Mouse (Mus musculus): ENCODE measurements around the gene BC030867. TPM values are rescaled to one million over a fixed set of nuclear protein-coding genes. Genes with fewer than 3 reads are reported as not detected.

Gene BC030867
- polyA plus RNA-seq, 1 experiment from 2014 or later, result 26.9 TPM

- ATAC-seq (ENCODE audit: insufficient number of reproducible peaks, low FRiP score, low TSS enrichment, low read depth) (no peak), DNase-seq (ENCODE audit: low spot score) (no peak)
- Histone ChIP-seq H3K4me1 (ENCODE audit: control insufficient read depth, insufficient read depth, low read length) (peaks cover 37% of the 10 kb centered on the region), H3K4me3 (ENCODE audit: low read depth, low read length) (no peak overlapping the region), H3K27me3 (ENCODE audit: control insufficient read depth, insufficient read depth, low read length) (peaks cover 5% of the 10 kb centered on the region; the same call in 1 of the 2 replicates), H3K27ac (replicated peaks; ENCODE audit: low read depth, low read length) (no peak overlapping the region), H3K36me3 (ENCODE audit: control insufficient read depth, insufficient read depth, low read length) (no peaks in the 10 kb centered on the region), H3K9me3 (ENCODE audit: control insufficient read depth, low read length) (no peaks in the 10 kb centered on the region), H3K4me2 (ENCODE audit: low read depth, severe bottlenecking) (no peak overlapping the region), H3K9ac (ENCODE audit: low read length) (0 out of 2 replicates have a peak overlapping the region, but pooled peaks have one; percentile 9)
- WGBS, result 68% methylated on average over 5 of the region's 5 CpGs
Measured at GRCm38 (mm10) chr11:102225221-102225620, 23.5 kb upstream of the BC030867 start.

GRCm38 (mm10) chr11:102226067-102226978 lies 22.4 kb upstream of the BC030867 start:
- no peak overlapping the region for H3K27ac ChIP-seq (replicated peaks; ENCODE audit: low read depth, low read length)
- no peaks in the 10 kb centered on the region for H3K36me3 ChIP-seq (ENCODE audit: control insufficient read depth, insufficient read depth, low read length)
- H3K9me3 ChIP-seq (ENCODE audit: control insufficient read depth, low read length), result no peaks in the 10 kb centered on the region
- H3K4me1 ChIP-seq (ENCODE audit: control insufficient read depth, insufficient read depth, low read length), result peaks cover 36% of the 10 kb centered on the region
- H3K4me2 ChIP-seq (ENCODE audit: low read depth, severe bottlenecking), result no peak overlapping the region
- ATAC-seq (ENCODE audit: insufficient number of reproducible peaks, low FRiP score, low TSS enrichment, low read depth) (no peak), DNase-seq (ENCODE audit: low spot score) (no peak)
- H3K9ac ChIP-seq (ENCODE audit: low read length), result no peak overlapping the region
- no peak overlapping the region for H3K4me3 ChIP-seq (ENCODE audit: low read depth, low read length)
- WGBS, result 78% methylated on average over 12 of the region's 12 CpGs
- peaks cover 5% of the 10 kb centered on the region; the same call in 1 of the 2 replicates for H3K27me3 ChIP-seq (ENCODE audit: control insufficient read depth, insufficient read depth, low read length)

- Histone ChIP-seq H3K9ac (ENCODE audit: low read length) (0 out of 2 replicates have a peak overlapping the region, but pooled peaks have one; percentile 7), H3K4me3 (ENCODE audit: low read depth, low read length) (no peak overlapping the region), H3K9me3 (ENCODE audit: control insufficient read depth, low read length) (no peaks in the 10 kb centered on the region), H3K27ac (replicated peaks; ENCODE audit: low read depth, low read length) (no peak overlapping the region), H3K4me2 (ENCODE audit: low read depth, severe bottlenecking) (peak overlapping the region; percentile 75), H3K4me1 (ENCODE audit: control insufficient read depth, insufficient read depth, low read length) (peaks cover 33% of the 10 kb centered on the region), H3K27me3 (ENCODE audit: control insufficient read depth, insufficient read depth, low read length) (peaks cover 5% of the 10 kb centered on the region; the same call in 1 of the 2 replicates), H3K36me3 (ENCODE audit: control insufficient read depth, insufficient read depth, low read length) (no peaks in the 10 kb centered on the region)
- DNase-seq (ENCODE audit: low spot score) (no peak), ATAC-seq (ENCODE audit: insufficient number of reproducible peaks, low FRiP score, low TSS enrichment, low read depth) (no peak)
- WGBS, result 24% methylated on average over 12 of the region's 12 CpGs
Measured at GRCm38 (mm10) chr11:102227270-102228190, 21.2 kb upstream of the BC030867 start.

GRCm38 (mm10) chr11:102228191-102228545 lies 20.5 kb upstream of the BC030867 start:
- peak overlapping the region; percentile 75 for H3K4me2 ChIP-seq (ENCODE audit: low read depth, severe bottlenecking)
- H3K4me1 ChIP-seq (ENCODE audit: control insufficient read depth, insufficient read depth, low read length), result peaks cover 33% of the 10 kb centered on the region
- H3K36me3 ChIP-seq (ENCODE audit: control insufficient read depth, insufficient read depth, low read length), result no peaks in the 10 kb centered on the region
- ATAC-seq (ENCODE audit: insufficient number of reproducible peaks, low FRiP score, low TSS enrichment, low read depth), result no peak
- no peak overlapping the region for H3K27ac ChIP-seq (replicated peaks; ENCODE audit: low read depth, low read length)
- no peak for DNase-seq (ENCODE audit: low spot score)
- 42% methylated on average over 9 of the region's 9 CpGs for WGBS
- H3K9me3 ChIP-seq (ENCODE audit: control insufficient read depth, low read length), result no peaks in the 10 kb centered on the region
- peaks cover 5% of the 10 kb centered on the region; the same call in 1 of the 2 replicates for H3K27me3 ChIP-seq (ENCODE audit: control insufficient read depth, insufficient read depth, low read length)
- no peak overlapping the region for H3K9ac ChIP-seq (ENCODE audit: low read length)
- H3K4me3 ChIP-seq (ENCODE audit: low read depth, low read length), result no peak overlapping the region

GRCm38 (mm10) chr11:102228646-102229268 lies 19.9 kb upstream of the BC030867 start:
- ATAC-seq (ENCODE audit: insufficient number of reproducible peaks, low FRiP score, low TSS enrichment, low read depth), result no peak
- DNase-seq (ENCODE audit: low spot score), result no peak
- peak overlapping the region; percentile 75; the same call in 1 of the 2 replicates for H3K4me2 ChIP-seq (ENCODE audit: low read depth, severe bottlenecking)
- no peaks in the 10 kb centered on the region for H3K9me3 ChIP-seq (ENCODE audit: control insufficient read depth, low read length)
- H3K27me3 ChIP-seq (ENCODE audit: control insufficient read depth, insufficient read depth, low read length), result peaks cover 5% of the 10 kb centered on the region; the same call in 1 of the 2 replicates
- 22% methylated on average over 7 of the region's 7 CpGs for WGBS
- H3K4me3 ChIP-seq (ENCODE audit: low read depth, low read length), result peak overlapping the region; percentile 75
- H3K27ac ChIP-seq (replicated peaks; ENCODE audit: low read depth, low read length), result no peak overlapping the region
- peaks cover 33% of the 10 kb centered on the region for H3K4me1 ChIP-seq (ENCODE audit: control insufficient read depth, insufficient read depth, low read length)
- H3K9ac ChIP-seq (ENCODE audit: low read length), result no peak overlapping the region
- no peaks in the 10 kb centered on the region for H3K36me3 ChIP-seq (ENCODE audit: control insufficient read depth, insufficient read depth, low read length)

GRCm38 (mm10) chr11:102229331-102229953 lies 19.2 kb upstream of the BC030867 start:
- Histone ChIP-seq H3K4me3 (ENCODE audit: low read depth, low read length) (peak overlapping the region; percentile 75), H3K4me2 (ENCODE audit: low read depth, severe bottlenecking) (peak overlapping the region; percentile 75), H3K9me3 (ENCODE audit: control insufficient read depth, low read length) (no peaks in the 10 kb centered on the region), H3K27me3 (ENCODE audit: control insufficient read depth, insufficient read depth, low read length) (peaks cover 5% of the 10 kb centered on the region; the same call in 1 of the 2 replicates), H3K27ac (replicated peaks; ENCODE audit: low read depth, low read length) (no peak overlapping the region), H3K4me1 (ENCODE audit: control insufficient read depth, insufficient read depth, low read length) (peaks cover 30% of the 10 kb centered on the region), H3K9ac (ENCODE audit: low read length) (peak overlapping the region; percentile 74), H3K36me3 (ENCODE audit: control insufficient read depth, insufficient read depth, low read length) (no peaks in the 10 kb centered on the region)
- ATAC-seq (ENCODE audit: insufficient number of reproducible peaks, low FRiP score, low TSS enrichment, low read depth) (peak; percentile 22; the same call in 1 of the 2 replicates), DNase-seq (ENCODE audit: low spot score) (no peak)
- under 1% methylated on average over 30 of the region's 47 CpGs for WGBS

- peak within 1 kb of the TSS; percentile 74 for H3K9ac ChIP-seq (ENCODE audit: low read length)
- DNase-seq (ENCODE audit: low spot score), result peak; percentile 99
- peak; percentile 89 for ATAC-seq (ENCODE audit: insufficient number of reproducible peaks, low FRiP score, low TSS enrichment, low read depth)
- H3K4me1 ChIP-seq (ENCODE audit: control insufficient read depth, insufficient read depth, low read length), result peaks cover 24% of the 10 kb centered on the region; the same call in 1 of the 2 replicates
- H3K4me2 ChIP-seq (ENCODE audit: low read depth, severe bottlenecking), result peak within 1 kb of the TSS; percentile 75
- WGBS, result under 1% methylated on average over 47 of the region's 49 CpGs
- H3K27me3 ChIP-seq (ENCODE audit: control insufficient read depth, insufficient read depth, low read length), result peaks cover 5% of the 10 kb centered on the region; the same call in 1 of the 2 replicates
- H3K36me3 ChIP-seq (ENCODE audit: control insufficient read depth, insufficient read depth, low read length), result no peaks in the 10 kb centered on the region
- no peak within 1 kb of the TSS for H3K27ac ChIP-seq (replicated peaks; ENCODE audit: low read depth, low read length)
- H3K9me3 ChIP-seq (ENCODE audit: control insufficient read depth, low read length), result no peaks in the 10 kb centered on the region
- H3K4me3 ChIP-seq (ENCODE audit: low read depth, low read length), result peak within 1 kb of the TSS; percentile 75
Measured at GRCm38 (mm10) chr11:102230006-102230741, 18.5 kb upstream of the BC030867 start, which contains the start of gene Hdac5. Hdac5 (minus strand) TSS chr11:102230166.

Data from limb, embryonic 11.5 days (tissue).